Mouse (Mus musculus) liver, adult 2 months (tissue): ENCODE results near the gene Ebi3.

Experiments used
- CTCF ChIP-seq: fragments of 200-500 bp; IDR thresholded peaks from 2 replicates; pipeline ENCODE4 v1.5.1; 2011; ENCODE audit warnings: low read depth, low read length, control low read depth
- POLR2A ChIP-seq: fragments of 200-500 bp; IDR thresholded peaks from 2 replicates; pipeline ENCODE4 v1.6.1; 2011; ENCODE audit warnings: low read length, control low read depth; ENCODE audit not compliant: insufficient read depth; ENCODE audit errors: extremely low read depth

DNA sequence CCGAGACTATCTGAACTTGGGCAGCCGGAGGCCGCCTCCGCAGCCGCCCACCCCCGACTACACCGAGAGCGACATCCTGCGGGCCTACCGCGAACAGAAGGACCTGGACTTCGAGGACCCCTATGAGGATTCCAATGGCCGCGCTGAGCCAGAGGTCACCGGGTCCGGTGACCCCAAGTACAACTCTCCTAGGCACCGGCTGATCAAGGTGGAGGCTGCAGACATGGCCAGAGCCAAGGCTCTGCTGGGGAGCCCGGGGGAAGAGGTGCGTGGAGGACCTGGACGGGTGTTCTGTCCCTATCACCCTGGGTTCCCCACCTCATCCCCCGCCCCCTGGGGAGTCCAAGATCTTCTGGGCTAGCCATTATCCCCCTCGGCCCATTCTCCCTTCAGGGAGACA, 19.0 kb downstream of the Ebi3 start:
- TF ChIP-seq CTCF (no peak), POLR2A (no peak)
